Mouse (Mus musculus) granulocyte monocyte progenitor cell, adult 5-6 weeks (primary cell): ENCODE data around the gene Snx11. TPM values are rescaled to one million over a fixed set of nuclear protein-coding genes. Genes with fewer than 3 reads are reported as not detected.
"Not testable (repeated sequence)": the region's sequence is repeated elsewhere in the genome, so short reads cannot be mapped to it uniquely, and the experiment has no call there.

Source experiments
- ATAC-seq: replicated peaks from 2 replicates; pipeline ENCODE4 v1.8.0; 2016; ENCODE audit warnings: mild to moderate bottlenecking, moderate TSS enrichment, inconsistent platforms; ENCODE audit not compliant: poor library complexity, severe bottlenecking
- total RNA-seq, 2 experiments: library from RNA; stranded (forward) in 1 of 2; stranded (reverse) in 1 of 2; fragments of 200-712, 200-1000 nt in 1 of 2; fragments of >200 nt in 1 of 2; fragmentation: Nextera tagmentation in 1 of 2; gene quantifications; 2 replicates each; pipeline ENCODE4 v1.2.3; 2014 to 2017

The Snx11 gene
- total RNA-seq, 2 experiments from 2014 or later: 17.7 to 29.3 TPM

DNA sequence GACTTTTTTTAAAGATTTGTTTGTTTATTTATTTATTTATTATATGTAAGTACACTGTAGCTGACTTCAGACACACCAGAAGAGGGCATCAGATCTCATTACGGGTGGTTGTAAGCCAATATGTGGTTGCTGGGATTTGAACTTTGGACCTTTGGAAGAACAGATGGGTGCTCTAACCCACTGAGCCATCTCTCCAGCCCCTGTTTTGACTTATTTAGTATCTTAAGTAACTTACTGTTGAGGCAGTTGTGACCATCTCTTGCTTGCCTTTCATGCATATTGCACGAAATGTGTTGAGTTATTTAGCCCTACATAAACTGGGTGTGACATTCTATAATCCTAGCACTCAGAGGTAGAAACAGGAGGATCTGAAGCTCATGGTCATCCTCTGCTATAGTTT lies 22.2 kb upstream of the Snx11 start:
- ATAC-seq: no peak

DNA sequence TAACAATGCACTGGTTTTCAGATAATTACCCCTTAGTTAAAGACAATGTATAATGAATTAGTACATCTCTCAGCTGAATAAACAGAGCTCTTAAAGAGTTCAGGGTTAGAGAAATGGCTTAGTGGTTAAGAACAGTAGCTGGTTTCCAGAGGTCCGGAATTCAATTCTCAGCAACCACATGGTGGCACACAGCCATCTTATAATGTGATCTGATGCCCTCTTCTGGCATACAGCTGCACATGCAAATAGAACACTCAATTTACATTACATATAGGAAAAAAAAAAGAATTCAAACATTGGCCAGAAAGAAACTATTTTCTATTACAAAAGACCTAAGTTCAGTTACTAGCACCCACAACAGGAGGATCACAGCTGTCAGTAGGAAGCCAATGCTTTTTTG lies 19.2 kb upstream of the Snx11 start:
- no peak for ATAC-seq

DNA sequence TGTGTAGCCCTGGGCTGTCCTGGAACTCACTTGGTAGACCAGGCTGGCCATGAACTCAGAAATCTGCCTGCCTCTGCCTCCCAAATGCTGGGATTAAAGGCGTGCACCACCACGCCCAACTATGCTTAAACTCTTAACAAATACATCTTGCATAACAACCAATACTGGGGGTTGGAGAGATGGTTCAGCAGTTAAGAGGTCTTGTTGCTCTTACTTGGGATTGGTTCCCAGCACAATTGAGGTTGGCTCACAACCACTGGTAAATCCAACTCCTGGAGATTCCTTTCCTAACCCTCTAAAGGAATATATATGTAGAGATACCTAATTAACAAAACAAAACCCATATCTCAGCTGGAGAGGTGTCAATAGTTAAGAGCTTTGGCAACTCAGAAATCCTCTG lies 18.7 kb upstream of the Snx11 start:
- no peak for ATAC-seq

DNA sequence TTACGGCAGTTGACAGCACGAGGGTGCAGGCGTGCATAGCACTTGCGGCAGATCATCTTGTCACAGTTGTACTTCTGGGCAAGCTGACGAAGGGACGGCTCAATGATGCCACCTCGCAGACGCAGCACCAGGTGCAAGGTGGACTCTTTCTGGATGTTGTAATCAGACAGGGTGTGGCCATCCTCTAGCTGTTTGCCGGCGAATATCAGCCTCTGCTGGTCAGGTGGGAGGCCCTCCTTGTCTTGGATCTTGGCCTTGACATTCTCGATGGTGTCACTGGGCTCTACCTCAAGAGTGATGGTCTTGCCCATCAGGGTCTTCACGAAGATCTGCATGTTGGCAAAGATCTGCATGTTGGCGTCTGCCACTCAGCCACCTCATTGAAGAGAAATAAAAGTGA lies 18.1 kb upstream of the Snx11 start:
- ATAC-seq: no peak

DNA sequence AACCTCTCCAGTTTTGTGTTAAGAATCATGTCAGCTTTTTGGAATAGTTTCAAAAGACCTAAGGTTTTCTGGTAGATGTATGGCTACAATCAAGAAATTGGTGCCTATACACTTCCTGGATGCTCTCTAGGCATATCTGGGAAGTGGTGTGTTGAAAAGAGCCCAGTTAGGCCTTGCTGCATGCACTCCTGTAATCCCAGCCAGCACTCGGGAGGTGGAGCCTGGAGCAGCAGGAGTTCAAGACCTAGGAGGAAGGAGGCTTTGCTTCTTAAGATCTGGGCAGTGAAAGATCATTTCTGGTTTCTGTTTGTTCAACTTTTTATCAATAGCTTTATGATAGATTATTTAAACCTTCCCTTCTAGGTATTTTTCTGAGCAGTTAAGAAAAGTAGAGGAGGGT lies 13.3 kb upstream of the Snx11 start:
- no peak for ATAC-seq

DNA sequence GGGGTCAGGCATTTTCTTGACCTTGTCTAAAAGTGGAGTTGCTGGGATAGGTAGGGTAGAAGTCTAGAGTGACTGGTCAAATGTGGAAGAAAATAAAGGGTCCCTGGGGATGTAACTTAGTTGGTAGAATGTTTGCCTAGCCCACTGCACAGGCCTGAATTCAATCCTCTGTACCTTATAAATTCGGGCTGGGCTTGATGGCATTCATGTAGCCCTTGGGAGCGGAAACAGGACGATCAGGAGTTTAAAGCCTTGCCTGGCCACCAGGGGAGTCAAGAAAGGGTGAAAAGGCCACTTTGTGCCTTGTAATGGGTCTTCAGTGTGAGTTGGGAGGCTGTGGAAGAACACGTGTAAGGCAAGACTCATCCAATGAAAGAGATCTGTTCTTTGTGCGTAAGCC lies 12.6 kb upstream of the Snx11 start:
- ATAC-seq: no peak

DNA sequence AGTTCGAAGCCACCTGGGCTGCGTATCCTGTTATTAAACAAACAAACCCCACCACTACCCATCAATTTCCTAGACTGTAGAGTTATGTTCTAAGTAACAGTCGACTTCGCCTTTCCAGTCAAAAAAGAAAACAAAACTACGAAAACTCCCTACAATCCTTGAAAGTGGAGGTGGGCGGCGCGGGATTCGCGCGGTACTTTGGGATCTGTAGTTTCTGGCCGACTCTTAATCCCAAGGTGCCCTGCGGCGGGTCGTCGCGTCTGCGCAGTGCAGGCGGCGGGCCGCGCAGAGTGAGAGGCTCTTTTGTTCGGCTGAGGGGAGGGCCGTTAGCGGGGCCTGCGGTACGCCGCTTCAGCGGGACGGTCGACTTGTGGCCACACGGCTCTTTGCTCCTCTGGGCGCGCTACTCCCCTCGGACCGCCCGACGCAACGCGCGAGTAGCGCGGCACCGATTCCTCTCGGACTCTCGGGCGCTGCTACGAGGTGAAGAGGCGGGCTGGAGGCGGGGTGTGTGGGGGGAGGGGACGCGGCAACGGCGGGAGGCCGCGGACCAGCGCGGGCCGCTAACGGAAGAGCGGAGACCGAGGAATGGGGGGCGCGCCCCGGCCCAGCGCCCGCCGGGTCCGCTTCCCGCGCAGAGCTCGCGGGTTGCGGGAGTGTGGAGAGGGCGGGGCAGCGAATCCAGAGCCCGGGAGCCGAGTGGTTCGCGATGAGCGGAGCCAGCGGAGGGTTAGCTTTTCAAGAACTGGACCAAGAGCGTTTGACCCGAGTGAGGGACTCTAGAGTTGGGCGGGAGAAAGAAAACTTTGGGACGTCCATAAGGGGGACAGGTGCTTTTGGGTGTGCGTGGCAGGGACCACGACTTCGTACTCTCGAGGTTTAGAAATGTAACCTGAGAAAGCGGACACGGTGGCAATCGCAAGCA lies 11.8 kb upstream of the Snx11 start, which contains the start of gene Cbx1:
TSS of gene Cbx1 (plus strand) at position 257 of the 925 bp plus-strand sequence.
- peak; percentile 94 for ATAC-seq

DNA sequence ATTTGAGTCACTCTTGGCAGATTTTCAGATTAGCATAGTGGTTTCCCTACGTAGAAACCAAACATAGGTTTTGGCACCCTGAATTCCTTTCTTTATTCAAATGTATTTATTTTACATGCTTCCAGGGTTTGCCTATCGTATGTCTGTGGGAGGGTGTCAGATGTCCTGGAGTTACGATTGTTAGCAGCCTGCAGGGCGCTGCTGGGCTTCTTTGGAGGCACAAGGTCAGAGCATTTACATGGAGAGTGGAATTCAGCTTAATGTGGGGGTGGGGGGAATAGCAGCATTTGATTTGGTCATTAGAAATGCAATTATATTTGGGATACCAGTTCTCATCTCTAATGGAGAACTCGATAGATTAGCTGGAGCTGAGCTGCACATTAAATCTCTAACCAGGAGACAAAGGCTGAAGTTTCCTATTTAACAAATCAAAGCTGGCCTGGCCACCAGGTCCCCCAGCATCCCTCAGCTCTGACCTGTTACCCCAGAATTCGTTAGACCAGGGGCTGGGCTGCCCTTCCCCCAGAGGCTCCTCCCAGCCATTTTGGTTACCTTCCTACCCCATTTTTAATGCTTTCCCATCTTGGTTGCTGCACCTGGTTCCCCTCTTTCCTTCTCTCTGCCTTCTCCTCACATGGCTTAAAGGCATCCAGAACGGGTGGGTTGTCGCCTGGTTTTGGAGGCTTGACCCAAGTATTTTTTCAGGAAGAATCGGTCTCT lies 9.5 kb upstream of the Snx11 start:
- ATAC-seq: no peak

DNA sequence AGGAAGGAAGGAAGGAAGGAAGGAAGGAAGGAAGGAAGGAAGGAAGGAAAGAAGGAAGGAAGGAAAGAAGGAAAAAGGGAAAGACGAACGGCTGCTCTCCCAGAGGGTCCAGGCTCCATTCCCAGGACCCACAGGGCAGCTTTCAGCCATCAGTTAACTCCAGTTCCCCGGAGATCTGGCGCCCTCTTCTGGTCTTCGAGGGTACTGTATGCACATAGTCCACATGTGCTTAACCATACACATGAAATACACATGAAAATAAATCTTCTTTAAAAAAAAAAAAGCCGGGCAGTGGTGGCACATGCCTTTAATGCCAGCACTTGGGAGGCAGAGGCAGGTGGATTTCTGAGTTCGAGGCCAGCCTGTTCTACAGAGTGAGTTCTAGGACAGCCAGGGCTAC lies 7.5 kb upstream of the Snx11 start:
- ATAC-seq: not testable (repeated sequence)

DNA sequence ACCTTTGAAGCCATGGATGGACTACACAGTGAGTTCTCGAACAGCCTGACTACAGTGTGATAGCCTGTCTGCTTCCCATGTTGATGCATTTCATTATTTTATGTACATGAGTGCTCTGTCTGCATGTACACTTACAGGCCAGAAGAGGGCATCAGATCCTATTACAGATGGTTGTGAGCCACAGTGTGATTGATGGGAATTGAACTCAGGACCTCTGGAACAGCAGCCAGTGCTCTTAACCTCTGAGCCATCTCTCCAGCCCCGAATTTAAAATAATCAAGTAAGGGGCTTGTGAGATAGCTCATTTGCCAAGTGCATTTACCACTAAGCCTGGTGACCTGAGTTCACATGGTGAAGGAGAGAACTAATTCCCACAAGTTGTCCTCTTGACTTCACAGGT lies 4.1 kb upstream of the Snx11 start:
- no peak for ATAC-seq

DNA sequence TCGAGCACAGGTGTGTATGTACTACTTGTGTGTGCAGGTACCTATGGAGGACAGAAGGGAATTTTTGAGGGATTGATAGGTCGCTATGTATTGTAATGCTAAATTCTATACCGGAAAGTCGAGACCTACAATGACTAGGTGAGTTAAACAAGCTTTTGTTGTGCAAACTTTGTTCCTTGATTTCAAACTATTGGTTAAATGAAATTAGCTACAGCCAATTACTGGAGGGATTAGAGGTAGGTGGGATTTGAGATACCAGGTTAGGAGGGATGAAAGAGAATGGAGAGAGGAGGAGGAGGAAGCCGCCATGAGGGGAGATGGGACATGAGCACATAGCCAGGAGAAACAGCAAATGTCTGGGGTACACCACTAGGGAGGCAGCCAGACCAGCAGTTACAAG lies 2.9 kb upstream of the Snx11 start:
- no peak for ATAC-seq

DNA sequence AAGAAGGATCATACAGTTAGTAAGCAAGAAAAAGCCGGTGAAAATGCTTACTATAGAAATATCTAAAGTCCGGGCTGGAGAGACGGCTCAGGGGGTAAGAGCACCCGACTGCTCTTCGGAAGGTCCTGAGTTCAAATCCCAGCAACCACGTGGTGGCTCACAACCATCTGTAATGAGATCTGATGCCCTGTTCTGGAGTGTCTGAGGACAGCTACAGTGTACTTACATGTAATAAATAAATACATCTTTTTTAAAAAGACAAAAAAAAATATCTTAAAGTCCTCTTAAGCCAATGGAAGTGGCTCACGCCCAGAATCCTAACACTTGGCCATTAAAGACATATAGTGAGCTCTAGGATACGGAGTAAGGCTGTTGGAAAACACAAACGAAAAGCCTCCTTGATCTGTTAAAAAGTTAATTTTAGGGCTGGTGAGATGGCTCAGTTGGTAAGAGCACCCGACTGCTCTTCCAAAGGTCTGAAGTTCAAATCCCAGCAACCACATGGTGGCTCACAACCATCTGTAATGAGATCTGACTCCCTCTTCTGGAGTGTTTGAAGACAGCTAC lies 785 bp upstream of the Snx11 start:
- ATAC-seq: not testable (repeated sequence)

DNA sequence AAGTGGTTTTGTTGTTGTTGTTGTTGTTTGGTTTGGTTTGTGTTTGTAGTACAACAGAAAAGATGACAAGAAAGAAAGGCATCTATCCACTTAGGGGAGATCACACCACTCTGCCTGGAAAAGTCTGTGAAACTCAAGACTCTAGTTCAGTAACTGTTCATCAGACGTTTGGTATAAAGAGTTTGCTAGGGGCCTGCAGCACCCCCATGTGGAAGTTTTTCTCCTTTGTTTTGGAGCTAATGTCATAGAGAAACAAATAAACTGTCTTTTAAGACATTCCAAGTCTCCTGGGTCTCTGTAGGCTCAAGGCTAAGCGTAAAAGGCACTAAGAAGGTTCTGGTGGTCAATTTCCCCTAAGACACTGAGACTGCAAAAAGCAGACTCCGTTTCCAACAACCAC lies 1.3 kb downstream of the Snx11 start:
- no peak for ATAC-seq

DNA sequence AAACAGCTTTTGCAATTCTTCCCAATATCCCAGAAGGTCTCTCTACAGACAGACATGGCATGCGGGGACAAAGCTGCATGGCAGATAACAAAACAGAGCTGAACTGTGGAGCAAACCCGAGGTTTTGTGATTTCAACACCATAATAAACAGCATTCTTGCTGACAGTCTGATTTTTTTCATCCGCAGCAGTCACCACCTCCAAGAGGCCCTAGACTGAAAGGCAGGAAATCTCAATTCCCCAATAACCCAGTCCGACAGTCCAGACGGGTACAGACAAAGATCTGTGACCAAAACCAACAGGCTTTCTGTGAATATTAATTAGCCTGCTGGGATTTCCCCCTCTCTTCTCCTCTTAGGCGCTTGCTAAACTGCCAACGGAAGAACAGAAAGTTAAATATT lies 1.7 kb downstream of the Snx11 start:
- ATAC-seq: no peak

DNA sequence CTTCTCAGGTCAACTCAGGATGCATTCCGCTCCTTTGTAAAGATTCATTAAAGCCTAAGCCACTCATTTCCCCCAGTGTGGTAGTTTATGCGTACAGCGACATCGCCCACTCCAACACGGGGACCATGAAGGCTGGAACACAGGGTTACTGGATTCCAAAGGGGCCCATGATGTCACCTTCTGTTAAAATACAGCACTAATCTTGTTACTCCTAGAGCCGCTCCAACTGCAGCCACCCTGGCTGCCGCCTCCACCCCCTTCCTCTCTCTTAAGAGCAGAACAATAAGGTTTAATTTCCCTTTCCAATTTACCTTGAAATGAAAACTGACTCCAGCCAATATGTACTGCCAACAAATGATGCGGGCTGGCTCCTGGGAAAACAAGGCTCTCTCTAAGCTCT lies 2.3 kb downstream of the Snx11 start:
- no peak for ATAC-seq

DNA sequence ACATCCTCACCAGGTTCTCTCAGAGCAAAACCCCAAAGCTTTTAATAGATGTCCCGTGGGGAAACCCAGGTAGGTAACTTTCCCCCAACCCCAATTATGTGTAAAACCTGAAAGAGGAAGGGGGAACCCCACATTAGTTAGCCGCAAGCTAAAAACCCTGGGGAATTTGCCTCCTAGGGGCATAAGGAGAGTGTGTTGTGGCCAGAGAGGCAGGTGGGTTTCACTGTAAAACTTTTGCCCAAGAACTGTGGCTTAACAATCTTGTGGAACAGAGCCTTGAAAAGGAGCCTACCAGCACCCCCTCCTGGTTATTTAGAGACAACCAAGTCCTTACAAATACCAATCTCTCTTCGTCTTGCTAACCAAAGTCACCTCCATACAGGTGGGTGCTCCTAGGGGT lies 2.8 kb downstream of the Snx11 start:
- no peak for ATAC-seq

DNA sequence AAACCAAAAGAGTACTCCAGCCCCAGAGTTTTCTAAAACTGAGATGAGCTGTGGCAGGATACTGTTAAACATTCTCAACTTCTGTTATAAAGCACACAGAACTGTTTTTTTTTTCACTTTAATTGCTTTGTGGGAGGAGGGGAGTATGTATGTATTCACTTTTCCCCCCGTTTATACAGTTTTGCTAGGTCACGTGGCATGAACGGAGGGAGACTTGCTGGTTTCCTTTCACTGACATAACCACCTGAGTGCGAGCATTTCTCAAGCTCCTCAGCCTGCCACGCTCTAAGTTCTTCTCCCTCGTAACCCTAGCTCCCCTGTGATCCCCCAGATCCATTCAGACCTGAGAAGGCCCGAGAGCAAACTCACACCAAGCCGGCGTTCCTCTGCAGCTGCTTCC lies 4.9 kb downstream of the Snx11 start:
- ATAC-seq: no peak

DNA sequence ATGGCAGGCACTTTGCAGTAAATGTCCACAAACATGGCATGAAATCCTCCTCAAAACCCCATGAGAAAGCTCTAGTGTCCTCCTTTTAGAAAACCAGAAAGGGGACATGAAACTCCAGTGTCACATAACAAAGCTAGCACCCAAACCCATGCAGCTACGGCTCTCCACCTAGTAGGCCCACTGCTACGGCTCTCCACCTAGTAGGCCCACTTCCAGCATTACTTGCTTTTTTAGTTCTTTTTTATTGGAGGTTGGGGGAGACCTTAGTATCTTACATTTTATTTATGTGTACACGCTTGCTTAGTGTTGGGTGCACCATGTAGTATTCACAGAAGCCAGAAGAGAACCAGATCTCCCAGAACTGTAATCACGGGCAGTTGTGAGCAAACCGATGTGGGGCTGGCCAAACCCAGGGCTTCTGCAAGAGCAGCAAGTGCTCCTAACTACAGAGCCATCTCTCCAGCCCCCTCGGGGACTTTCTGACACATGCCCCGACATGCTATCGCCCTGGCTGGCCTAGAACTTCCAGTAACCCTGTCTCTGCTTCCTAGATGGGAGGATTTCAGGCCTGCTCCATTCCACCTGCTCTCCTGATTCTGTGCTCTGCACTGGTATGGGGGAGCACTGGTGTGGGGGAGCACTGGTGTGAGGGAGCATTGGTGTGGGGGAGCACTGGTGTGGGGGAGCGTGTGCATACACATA lies 5.9 kb downstream of the Snx11 start:
- no peak for ATAC-seq

DNA sequence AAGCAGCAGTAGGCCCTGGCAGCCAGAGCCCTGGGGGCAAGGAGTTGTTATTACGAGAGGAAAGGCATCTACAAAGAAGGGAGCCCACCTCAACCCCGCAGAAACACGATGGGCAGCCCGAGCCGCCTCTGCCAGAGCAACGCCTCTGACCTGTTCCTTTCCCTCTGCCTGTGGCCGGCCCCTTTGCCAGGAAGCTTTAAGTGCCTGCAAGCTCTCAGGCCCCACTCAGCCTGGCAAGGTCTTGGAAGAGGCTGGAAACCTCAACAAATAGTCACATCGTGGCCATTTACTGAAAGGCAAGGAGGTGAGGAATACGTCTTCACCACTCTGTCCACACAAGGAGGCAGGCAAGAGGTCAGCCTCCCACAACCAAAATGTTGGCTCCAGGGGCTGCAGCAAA lies 9.1 kb downstream of the Snx11 start:
- ATAC-seq: no peak

DNA sequence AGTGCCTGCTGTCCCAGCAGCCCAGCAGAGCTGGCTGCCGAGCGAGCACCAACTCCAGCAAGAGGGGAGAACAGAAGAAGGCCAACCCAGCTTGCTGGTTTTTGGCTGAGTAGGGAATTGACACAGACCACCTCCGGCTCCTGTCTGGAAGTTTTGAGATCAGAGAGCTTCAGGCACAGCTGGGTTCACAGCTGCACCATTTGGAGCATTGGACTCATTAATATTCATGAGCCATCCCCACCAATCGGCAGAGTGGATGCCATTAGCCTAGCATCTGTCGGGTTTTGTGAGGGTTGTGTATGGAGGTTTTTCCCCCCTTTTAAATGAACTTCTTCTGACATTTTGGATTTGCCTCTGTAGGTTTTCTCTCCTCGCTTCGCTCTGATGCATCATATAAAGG lies 10.3 kb downstream of the Snx11 start:
- no peak for ATAC-seq

DNA sequence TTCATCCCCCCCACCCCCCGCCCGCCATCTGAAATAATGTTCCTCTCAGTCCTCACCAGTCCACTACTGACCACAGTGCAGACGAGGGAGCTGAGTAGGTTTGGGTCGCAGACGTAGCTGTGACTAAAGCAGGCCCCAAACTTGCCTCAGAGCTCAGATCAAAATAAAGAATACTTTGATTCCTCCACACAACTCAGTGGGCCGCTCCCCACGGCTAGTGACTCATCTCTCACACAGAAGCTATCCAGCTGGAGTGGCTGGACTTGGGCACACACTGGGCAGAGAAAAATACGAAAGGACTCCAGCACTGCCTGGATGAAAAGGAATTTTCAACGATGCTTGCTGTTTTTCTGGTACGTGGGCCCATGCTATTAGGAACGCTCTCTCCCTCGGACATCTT lies 10.8 kb downstream of the Snx11 start:
- ATAC-seq: no peak
